Mouse (Mus musculus): ENCODE data around the gene Ggcx.

The Ggcx gene

DNA sequence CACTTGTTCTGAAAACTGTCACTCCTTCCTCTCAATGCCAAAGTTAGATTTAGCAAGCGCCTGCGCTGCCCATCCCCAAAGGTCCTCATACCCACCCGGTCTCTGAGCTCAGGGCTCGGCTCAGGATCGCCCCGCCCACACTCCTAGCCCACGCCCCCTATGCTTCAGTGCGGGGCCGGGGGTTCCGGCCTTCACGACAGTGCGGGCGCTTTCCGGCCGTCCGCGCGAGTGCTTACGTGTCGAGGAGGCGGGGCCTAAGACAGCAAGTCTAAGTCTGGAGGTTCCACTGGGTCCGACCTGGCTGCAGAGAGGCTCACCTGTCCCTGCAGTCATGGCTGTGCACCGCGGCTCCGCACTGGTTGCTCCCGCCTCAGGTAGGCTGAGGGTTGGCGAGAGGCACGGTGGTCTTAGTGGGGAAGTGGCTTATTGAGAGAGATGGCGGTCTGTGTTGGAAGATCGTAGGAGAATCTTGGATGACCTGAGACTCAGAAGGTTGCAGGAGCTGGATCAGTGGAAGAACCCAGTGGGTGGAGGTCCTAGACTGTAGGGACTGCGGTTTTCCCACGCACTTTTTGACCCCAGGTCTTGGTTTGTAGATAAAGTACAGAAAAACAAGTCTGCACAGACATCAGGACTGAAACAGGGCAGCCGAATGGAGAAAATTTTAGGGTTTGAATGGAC is at the start of gene Ggcx:
TSS of gene Ggcx (plus strand) at position 233 of the 681 bp plus-strand sequence.
- peak; percentile 89 for DNase-seq (ENCODE audit: low read depth, low spot score)

- no peak for DNase-seq (ENCODE audit: low read depth, low spot score)
Measured at GRCm38 (mm10) chr6:72364985-72365384, 49.1 kb upstream of the Ggcx start.

DNA sequence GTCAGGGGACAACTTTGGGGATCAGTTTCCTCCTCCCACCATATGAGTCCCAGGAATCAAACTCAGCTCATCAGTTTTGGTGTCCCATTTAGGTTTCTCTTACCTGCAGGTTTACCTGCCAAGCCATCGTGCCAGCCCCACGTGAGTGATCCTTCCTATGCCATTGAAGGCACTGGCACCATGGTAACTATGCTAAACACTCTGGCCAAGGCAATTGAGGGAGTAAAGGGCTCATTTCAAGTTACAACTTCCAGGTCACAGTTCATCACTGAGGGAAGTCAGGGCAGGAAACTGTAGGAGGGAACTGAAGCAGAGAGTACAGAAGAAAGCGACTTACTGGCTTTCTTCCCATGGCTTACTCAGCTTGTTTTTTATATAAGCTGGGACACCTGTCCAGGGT is 47.8 kb upstream of the Ggcx start:
- DNase-seq (ENCODE audit: low read depth, low spot score) = no peak

DNA sequence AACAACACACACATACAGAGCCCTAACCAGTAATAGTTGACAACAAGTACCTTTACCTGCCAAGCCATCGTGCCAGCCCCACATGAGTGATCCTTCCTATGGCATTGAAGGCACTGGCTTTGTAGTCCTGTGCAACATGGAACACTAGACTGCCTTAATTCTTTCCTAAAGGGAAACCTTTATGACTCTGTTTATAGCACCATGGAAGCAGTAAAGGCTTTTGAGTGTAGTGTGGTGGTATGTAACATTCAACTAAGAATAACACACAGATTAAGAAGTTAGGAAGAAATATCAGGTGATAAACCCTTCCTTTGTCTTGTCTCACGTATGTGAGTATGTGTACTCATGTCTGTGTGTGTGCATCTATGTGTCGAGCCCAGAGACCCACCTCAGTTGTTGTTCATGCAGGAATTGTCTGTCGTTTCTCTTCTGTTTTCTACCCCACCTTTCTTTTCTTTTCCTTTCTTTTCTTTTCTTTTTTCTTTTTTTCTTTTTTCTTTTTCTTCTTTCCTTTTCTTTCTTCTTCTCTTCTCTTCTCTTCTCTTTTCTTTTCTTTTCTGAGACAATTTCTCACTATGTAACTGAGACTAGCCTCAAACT is 47.2 kb upstream of the Ggcx start, which contains the start of gene Rnf181:
TSS of gene Rnf181 (minus strand) at position 113 of the 600 bp plus-strand sequence.
- no peak for DNase-seq (ENCODE audit: low read depth, low spot score)

DNA sequence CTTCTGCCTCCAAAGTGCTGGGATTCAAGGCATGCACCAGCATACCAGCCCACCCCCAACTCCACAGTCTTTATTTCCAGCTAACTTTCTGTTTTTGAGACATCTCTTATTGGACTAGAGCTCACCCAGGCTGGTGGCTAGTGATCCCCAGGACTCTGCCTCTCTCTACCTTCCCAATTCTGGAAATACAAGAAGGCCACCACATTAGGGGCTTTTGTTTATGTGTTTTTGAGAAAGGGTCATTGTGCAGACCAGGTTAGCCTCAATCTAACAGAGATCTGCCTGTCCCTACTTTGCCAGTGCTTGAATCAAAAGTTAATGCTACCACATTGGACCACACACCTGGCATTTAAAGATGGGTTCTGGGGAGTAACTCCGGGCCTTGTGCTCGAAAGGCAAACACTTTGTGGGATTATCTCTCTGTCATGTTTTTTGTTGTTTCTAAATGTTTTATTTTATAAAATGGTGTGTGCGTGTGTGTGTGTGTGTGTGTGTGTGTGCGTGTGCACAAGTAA is 46.6 kb upstream of the Ggcx start:
- DNase-seq (ENCODE audit: low read depth, low spot score) = no peak

DNA sequence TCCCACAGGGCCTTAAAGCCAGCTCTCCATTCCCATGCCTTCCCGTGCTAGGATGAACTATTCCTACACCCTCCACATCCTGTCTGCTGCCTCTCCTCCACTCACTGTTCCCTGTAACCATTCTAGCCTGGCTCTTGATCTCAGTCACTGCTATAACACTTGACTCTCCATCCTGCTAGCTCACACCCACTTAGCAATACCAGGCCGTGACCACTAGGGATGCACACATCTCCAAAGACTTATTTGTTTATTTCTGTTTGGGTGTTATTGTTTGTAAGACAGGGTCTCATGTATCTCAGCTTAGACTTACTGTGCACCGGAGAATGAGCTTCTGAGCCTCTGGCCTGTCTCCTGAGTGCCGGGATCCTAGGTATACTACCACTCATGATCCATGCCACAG is 44.6 kb upstream of the Ggcx start:
- DNase-seq (ENCODE audit: low read depth, low spot score) = no peak

- no peak for DNase-seq (ENCODE audit: low read depth, low spot score)
Measured at GRCm38 (mm10) chr6:72370091-72370490, 44.0 kb upstream of the Ggcx start.

DNA sequence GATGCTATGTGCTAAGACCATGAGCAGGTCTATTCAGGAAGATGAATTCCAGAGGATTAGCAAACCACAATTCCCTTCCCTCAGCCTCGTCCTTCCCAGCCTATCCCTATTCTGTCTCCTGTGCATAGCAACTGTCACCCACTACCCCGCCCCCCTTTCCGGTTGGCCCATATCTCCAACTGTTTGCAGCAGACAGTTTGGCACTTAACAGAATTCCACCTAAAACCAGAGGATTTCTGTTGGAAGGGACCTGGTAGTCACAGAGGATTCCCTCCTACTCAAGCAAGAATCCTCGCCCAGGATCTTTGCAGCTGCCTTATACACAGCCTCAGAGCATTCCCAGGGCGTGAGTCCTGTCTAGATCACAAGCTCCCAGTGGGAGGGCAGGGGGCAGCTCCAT is 43.0 kb upstream of the Ggcx start:
- DNase-seq (ENCODE audit: low read depth, low spot score) = no peak

DNA sequence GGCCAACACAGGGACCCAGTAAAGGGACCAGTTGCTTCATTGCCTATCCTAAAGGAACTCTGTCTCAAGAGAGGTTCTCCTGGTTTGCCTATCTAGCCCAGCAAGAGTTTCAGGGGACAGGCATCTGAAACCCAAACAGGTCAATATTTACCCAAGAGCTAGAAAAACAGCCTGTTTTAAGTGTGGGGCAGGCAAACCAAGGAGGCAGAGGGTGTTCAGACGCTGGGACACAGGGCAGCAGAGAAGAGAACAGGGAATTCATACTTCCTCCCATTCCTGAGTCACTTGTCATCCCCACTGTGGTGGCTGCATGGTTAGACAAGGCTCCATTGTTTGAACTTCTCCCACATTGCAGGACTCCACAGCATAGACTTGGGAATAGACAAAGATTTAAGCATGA is 42.5 kb upstream of the Ggcx start:
- DNase-seq (ENCODE audit: low read depth, low spot score) = no peak

GRCm38 (mm10) chr6:72373184-72373583 is 40.9 kb upstream of the Ggcx start:
- DNase-seq (ENCODE audit: low read depth, low spot score) = no peak

DNA sequence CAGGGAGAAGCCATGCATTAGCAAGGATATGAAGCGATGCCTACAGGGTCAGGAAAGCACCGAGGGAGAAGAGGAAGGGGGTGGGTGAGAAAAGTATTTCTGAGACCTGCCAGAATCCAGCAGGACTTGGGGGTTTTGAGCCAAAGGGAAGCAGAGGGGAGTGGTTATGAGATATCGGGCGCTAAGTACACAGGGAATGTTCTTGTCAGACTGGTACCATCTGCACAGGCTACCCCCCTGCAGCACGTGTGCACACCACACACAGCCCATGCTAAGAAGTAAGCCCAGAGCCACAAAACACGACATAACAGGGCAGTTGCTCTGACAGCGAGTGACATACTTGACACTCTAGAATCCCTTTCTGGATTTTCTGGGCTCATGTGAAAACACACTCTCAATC is 39.9 kb upstream of the Ggcx start:
- no peak for DNase-seq (ENCODE audit: low read depth, low spot score)

GRCm38 (mm10) chr6:72374820-72375563 is 39.1 kb upstream of the Ggcx start:
- DNase-seq (ENCODE audit: low read depth, low spot score) = no peak

- no peak for DNase-seq (ENCODE audit: low read depth, low spot score)
Measured at GRCm38 (mm10) chr6:72378510-72379234, 35.4 kb upstream of the Ggcx start.

GRCm38 (mm10) chr6:72379377-72380130 is 34.6 kb upstream of the Ggcx start:
- no peak for DNase-seq (ENCODE audit: low read depth, low spot score)

DNA sequence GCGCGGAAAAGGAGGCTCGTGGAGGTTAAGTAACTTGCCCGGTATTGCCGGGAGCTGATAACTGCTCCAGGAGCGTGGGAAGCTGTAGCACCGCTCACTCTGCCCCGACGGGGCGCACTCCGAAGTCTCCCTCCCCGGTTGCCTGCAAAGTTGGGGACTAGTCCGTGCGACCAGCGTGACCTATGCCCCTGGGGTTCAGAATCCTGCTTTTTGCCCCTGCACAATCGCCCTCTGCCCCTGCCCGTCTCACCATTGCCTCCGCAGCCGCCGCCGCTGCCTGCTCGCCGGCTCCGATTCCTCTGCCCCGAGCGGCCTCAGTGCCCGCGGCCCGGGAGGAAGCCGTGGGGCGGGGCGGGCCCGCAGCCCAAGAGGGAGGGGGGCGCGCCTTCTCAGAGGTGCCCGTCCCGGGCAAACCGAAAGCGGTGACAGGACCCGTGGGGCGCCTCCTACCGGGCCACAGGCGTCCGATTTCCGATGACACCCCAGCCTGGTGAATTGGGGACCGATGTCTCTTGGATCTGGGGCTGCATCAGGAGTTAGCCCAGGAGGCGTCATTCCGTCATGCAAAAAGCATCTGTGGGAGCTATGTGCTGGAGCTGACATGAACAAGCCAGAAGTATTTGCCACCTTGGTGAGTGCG is 33.9 kb upstream of the Ggcx start, which contains the start of gene Vamp5:
TSS of gene Vamp5 (minus strand) at position 338 of the 640 bp plus-strand sequence.
- DNase-seq (ENCODE audit: low read depth, low spot score) = no peak

DNA sequence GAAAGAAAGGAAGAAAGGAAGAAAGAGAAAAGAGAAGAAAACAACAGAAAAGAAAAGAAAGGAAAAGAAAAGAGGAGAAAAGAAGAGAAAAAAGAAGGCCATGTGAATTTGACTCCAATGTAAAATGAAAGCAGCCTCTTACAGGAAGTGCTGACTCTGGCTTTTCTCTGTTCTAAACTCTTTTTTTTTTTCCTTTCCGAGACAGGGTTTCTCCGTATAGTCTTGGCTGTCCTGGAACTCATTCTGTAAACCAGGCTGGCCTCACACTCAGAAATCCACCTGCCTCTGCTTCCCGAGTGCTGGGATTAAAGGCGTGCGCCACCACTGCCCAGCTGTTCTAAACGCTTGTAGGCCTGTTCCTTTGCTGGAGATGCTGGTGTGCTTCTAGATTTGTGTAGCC is 31.6 kb upstream of the Ggcx start:
- DNase-seq (ENCODE audit: low read depth, low spot score) = no peak

GRCm38 (mm10) chr6:72383142-72383820 is 30.8 kb upstream of the Ggcx start:
- DNase-seq (ENCODE audit: low read depth, low spot score) = no peak

DNA sequence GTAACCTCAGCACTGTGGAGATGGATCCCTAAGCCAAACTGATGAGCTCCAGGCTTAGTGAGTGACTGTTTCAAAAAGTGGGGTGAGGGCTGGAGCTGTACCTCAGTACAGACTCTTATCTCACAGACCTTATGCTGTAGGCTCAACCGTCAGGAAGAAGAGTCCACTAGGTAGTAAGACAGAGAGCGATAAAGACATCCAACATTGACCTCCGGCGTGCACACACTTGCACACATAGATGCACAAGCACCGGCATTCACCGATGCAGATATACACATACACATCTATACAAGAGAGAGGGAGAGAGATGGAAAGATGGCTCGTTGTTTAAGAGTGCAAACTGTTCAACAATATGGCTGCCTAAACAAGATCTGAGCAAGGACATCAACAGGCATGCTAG is 30.2 kb upstream of the Ggcx start:
- no peak for DNase-seq (ENCODE audit: low read depth, low spot score)

- DNase-seq (ENCODE audit: low read depth, low spot score) = no peak
Measured at GRCm38 (mm10) chr6:72385258-72385657, 28.9 kb upstream of the Ggcx start.

DNA sequence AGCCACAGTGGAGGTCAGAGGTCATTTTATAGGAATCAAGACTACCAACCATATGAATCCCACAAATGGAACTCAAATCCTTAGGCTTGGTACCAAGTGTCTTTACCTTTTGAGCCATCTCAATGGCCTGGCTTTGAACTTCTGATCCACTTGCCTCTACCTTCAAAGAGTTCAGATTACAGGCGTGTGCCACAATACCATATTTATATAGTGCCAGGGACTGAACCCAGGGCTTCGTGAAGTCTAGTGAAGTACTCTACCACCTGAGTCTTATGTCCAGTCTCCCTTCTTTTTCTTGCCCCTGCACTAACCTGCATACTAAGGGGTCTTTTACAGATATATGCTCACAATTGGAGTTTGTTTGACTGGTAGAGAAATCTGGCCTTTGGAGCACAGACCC is 27.5 kb upstream of the Ggcx start:
- no peak for DNase-seq (ENCODE audit: low read depth, low spot score)
